Mouse (Mus musculus): ENCODE data around the gene Birc2. TPM values are rescaled to one million over a fixed set of nuclear protein-coding genes. Genes with fewer than 3 reads are reported as not detected.

Birc2 gene
- polyA plus RNA-seq, 1 experiment: 43.6 TPM

- WGBS: 77% methylated on average over 5 of the region's 5 CpGs
- no peak for TF ChIP-seq POLR2A (IDR thresholded peaks at IDR 0.05; ENCODE audit: control insufficient read depth, extremely low read depth, insufficient read depth, low read length, poor library complexity)
- TF ChIP-seq CTCF (IDR thresholded peaks at IDR 0.05; ENCODE audit: borderline replicate concordance, control insufficient read depth, extremely low read depth, insufficient read depth, low read length, poor library complexity): no peak
Observed at GRCm38 (mm10) chr9:7805101-7805506, 31.8 kb downstream of the Birc2 start.

GRCm38 (mm10) chr9:7798555-7798954, 38.3 kb downstream of the Birc2 start:
- H3K27ac ChIP-seq (ENCODE audit: control insufficient read depth, insufficient read depth, low read length): no peak overlapping the region
- no peak overlapping the region for H3K4me3 ChIP-seq (ENCODE audit: control insufficient read depth, insufficient read depth, low read length)
- DNase-seq: no peak
- H3K4me1 ChIP-seq (replicated peaks; ENCODE audit: control insufficient read depth, insufficient read depth, low read length): no peaks in the 10 kb centered on the region
- no peak for TF ChIP-seq CTCF (IDR thresholded peaks at IDR 0.05; ENCODE audit: borderline replicate concordance, control insufficient read depth, extremely low read depth, insufficient read depth, low read length, poor library complexity)
- peaks cover 6% of the 10 kb centered on the region for H3K36me3 ChIP-seq (ENCODE audit: control insufficient read depth, insufficient read depth, low read length)
- WGBS: 95% methylated on average over 3 of the region's 3 CpGs
- H3K27me3 ChIP-seq (ENCODE audit: control insufficient read depth, insufficient read depth, low read length): no peaks in the 10 kb centered on the region

More at GRCm38 (mm10) chr9:7805101-7805506, 31.8 kb downstream of the Birc2 start:
- Histone ChIP-seq H3K27ac (ENCODE audit: control insufficient read depth, insufficient read depth, low read length) (no peak overlapping the region), H3K36me3 (ENCODE audit: control insufficient read depth, insufficient read depth, low read length) (no peaks in the 10 kb centered on the region), H3K4me1 (replicated peaks; ENCODE audit: control insufficient read depth, insufficient read depth, low read length) (peaks cover 3% of the 10 kb centered on the region), H3K4me3 (ENCODE audit: control insufficient read depth, insufficient read depth, low read length) (no peak overlapping the region), H3K27me3 (ENCODE audit: control insufficient read depth, insufficient read depth, low read length) (no peaks in the 10 kb centered on the region)
- no peak for DNase-seq

- Histone ChIP-seq H3K27me3 (ENCODE audit: control insufficient read depth, insufficient read depth, low read length) (no peaks in the 10 kb centered on the region), H3K27ac (ENCODE audit: control insufficient read depth, insufficient read depth, low read length) (no peak overlapping the region), H3K4me1 (replicated peaks; ENCODE audit: control insufficient read depth, insufficient read depth, low read length) (no peaks in the 10 kb centered on the region), H3K4me3 (ENCODE audit: control insufficient read depth, insufficient read depth, low read length) (no peak overlapping the region), H3K36me3 (ENCODE audit: control insufficient read depth, insufficient read depth, low read length) (peaks cover 14% of the 10 kb centered on the region)
- TF ChIP-seq POLR2A (IDR thresholded peaks at IDR 0.05; ENCODE audit: control insufficient read depth, extremely low read depth, insufficient read depth, low read length, poor library complexity) (no peak), CTCF (IDR thresholded peaks at IDR 0.05; ENCODE audit: borderline replicate concordance, control insufficient read depth, extremely low read depth, insufficient read depth, low read length, poor library complexity) (no peak)
- WGBS: 98% methylated on average over 2 of the region's 2 CpGs
- no peak for DNase-seq
Observed at GRCm38 (mm10) chr9:7797542-7797941, 39.3 kb downstream of the Birc2 start.

GRCm38 (mm10) chr9:7796129-7796864, 40.6 kb downstream of the Birc2 start:
- H3K4me1 ChIP-seq (replicated peaks; ENCODE audit: control insufficient read depth, insufficient read depth, low read length): no peaks in the 10 kb centered on the region
- DNase-seq: no peak
- 89% methylated on average over 6 of the region's 6 CpGs for WGBS
- H3K4me3 ChIP-seq (ENCODE audit: control insufficient read depth, insufficient read depth, low read length): no peak overlapping the region
- H3K27me3 ChIP-seq (ENCODE audit: control insufficient read depth, insufficient read depth, low read length): no peaks in the 10 kb centered on the region
- H3K36me3 ChIP-seq (ENCODE audit: control insufficient read depth, insufficient read depth, low read length): peaks cover 25% of the 10 kb centered on the region
- H3K27ac ChIP-seq (ENCODE audit: control insufficient read depth, insufficient read depth, low read length): no peak overlapping the region
- TF ChIP-seq CTCF (IDR thresholded peaks at IDR 0.05; ENCODE audit: borderline replicate concordance, control insufficient read depth, extremely low read depth, insufficient read depth, low read length, poor library complexity): no peak
- no peak for TF ChIP-seq POLR2A (IDR thresholded peaks at IDR 0.05; ENCODE audit: control insufficient read depth, extremely low read depth, insufficient read depth, low read length, poor library complexity)

GRCm38 (mm10) chr9:7795581-7795980, 41.3 kb downstream of the Birc2 start:
- Histone ChIP-seq H3K4me1 (replicated peaks; ENCODE audit: control insufficient read depth, insufficient read depth, low read length) (no peaks in the 10 kb centered on the region), H3K36me3 (ENCODE audit: control insufficient read depth, insufficient read depth, low read length) (peaks cover 32% of the 10 kb centered on the region), H3K27me3 (ENCODE audit: control insufficient read depth, insufficient read depth, low read length) (no peaks in the 10 kb centered on the region), H3K27ac (ENCODE audit: control insufficient read depth, insufficient read depth, low read length) (no peak overlapping the region), H3K4me3 (ENCODE audit: control insufficient read depth, insufficient read depth, low read length) (no peak overlapping the region)
- TF ChIP-seq POLR2A (IDR thresholded peaks at IDR 0.05; ENCODE audit: control insufficient read depth, extremely low read depth, insufficient read depth, low read length, poor library complexity) (no peak), CTCF (IDR thresholded peaks at IDR 0.05; ENCODE audit: borderline replicate concordance, control insufficient read depth, extremely low read depth, insufficient read depth, low read length, poor library complexity) (no peak)
- no peak for DNase-seq

GRCm38 (mm10) chr9:7793561-7793960, 43.3 kb downstream of the Birc2 start:
- TF ChIP-seq POLR2A (IDR thresholded peaks at IDR 0.05; ENCODE audit: control insufficient read depth, extremely low read depth, insufficient read depth, low read length, poor library complexity) (no peak), CTCF (IDR thresholded peaks at IDR 0.05; ENCODE audit: borderline replicate concordance, control insufficient read depth, extremely low read depth, insufficient read depth, low read length, poor library complexity) (no peak)
- Histone ChIP-seq H3K4me1 (replicated peaks; ENCODE audit: control insufficient read depth, insufficient read depth, low read length) (no peaks in the 10 kb centered on the region), H3K36me3 (ENCODE audit: control insufficient read depth, insufficient read depth, low read length) (peaks cover 47% of the 10 kb centered on the region), H3K4me3 (ENCODE audit: control insufficient read depth, insufficient read depth, low read length) (no peak overlapping the region), H3K27me3 (ENCODE audit: control insufficient read depth, insufficient read depth, low read length) (no peaks in the 10 kb centered on the region), H3K27ac (ENCODE audit: control insufficient read depth, insufficient read depth, low read length) (no peak overlapping the region)
- no peak for DNase-seq
- WGBS: 96% methylated on average over 2 of the region's 2 CpGs
